Mouse (Mus musculus) heart, postnatal 14 days (tissue): ENCODE results near the gene Fam217a. TPM values are rescaled to one million over a fixed set of nuclear protein-coding genes. Genes with fewer than 3 reads are reported as not detected.
"Not testable (repeated sequence)": the region's sequence is repeated elsewhere in the genome, so short reads cannot be mapped to it uniquely, and the experiment has no call there.

Experiments
- DNase-seq, 2 experiments: peaks; one replicate each; pipeline ENCODE4 v3.0.0; 2021 to 2022
- intact Hi-C: fragments of 180-260 bp; cut with DNase I; formaldehyde crosslinking; loops from one replicate; pipeline ENCODE4 v1.15.1; 2025
- total RNA-seq, 2 experiments: library from RNA; stranded (reverse); gene quantifications; 2 replicates each; pipeline ENCODE4 v1.2.3; 2021

Gene Fam217a
- total RNA-seq, 2 experiments from 2014 or later: 0.20 to 0.33 TPM

DNA sequence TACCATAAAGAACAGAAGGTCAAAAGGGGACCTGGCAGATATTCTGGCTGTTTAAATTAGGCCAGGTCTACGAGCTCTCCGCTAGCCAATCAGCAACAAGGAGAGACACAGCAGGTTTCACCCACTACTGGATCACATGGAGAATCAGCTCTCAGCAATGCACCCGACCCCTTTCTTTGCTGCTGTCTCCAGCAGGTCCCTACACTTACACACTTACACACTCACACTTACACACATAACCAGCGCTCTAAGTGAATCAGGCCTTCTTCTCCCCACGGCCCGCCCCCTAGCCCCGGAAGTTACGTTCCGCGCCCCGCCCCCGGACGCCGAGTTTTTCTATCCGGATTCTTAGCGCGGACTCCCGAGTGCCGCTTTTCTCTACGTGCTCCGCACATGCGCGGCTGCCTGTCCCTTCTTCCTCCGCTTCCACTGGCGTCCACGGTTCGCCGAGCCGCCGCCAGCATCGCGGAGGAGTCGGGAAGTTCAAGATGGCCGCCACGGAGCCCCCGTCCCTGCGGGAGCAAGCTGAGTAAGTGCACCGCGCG is 48.9 kb downstream of the Fam217a start, which contains the start of gene Prpf4b:
Gene Prpf4b, plus strand, starts transcription at position 137 of the 545 bp plus-strand sequence.
- intact Hi-C loops: loop anchor here (10.0 kb wide), 1 partner anchor 830 kb away; no protein-coding TSS in a partner anchor
- DNase-seq: peak; percentile 92 to 93

DNA sequence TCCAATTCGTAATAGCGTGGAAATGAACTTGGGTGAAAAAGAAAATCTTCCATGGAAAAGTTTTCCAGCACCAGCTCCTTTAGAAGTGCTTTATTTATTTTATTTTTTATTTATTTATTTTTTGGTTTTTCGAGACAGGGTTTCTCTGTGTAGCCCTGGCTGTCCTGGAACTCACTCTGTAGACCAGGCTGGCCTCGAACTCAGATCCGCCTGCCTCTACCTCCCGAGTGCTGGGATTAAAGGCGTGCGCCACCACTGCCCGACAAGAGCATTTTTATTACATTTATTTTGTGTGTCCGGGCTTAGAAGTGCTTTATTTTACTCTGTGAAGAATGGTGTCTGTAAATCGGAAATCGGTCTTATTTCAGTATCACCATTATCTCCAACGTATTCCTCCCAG is 49.4 kb downstream of the Fam217a start:
- peak; percentile 10 to 33 for DNase-seq
- intact Hi-C loops: loop anchor here (5.0 to 10.0 kb wide), 2 partner anchors 132 to 830 kb away; no protein-coding TSS in a partner anchor

DNA sequence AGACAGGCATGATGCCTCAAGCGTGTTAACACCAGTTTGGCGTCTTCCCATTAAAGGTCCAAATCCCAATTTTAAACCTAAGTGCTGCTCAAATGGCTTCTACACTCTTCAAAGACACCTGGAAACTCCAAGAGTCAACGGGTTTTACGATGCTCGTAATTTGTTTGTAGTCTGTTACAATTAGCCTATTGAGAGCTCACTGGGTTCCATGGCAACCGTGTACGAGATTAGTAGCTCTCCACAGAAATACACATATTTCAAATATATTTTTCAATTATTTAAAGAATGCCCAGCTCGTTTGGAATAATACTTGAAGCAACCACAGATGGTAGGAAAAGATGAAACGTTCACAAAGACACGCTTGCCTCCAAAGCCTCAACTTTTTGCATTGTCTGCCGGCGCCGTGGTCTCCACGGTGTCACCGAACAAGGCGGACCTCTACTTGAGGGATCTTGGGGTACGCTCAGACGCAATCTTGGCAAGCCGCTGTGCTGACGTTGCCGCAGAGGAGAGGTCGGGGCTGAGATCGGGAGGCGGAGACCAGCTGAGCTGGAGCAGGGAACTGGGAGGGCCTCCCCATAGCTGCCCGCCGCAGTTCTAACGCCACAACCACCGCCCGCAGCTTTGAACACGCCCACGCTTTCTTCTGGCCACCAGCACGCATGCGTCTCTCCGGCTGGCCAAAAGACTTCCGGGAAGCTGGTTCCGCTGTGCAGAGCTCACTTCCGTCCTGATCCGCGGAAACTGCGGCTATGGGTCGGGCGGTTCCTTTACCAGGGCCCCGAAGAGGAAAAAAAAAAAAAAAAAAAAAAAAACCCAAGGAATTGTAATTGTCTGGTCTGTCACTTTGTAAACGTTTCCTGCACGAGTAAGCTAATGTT is 50.1 kb downstream of the Fam217a start:
- peak; percentile 93 to 94 for DNase-seq
- intact Hi-C loops: loop anchor here (5.0 to 10.0 kb wide), 2 partner anchors 132 to 829 kb away; no protein-coding TSS in a partner anchor

DNA sequence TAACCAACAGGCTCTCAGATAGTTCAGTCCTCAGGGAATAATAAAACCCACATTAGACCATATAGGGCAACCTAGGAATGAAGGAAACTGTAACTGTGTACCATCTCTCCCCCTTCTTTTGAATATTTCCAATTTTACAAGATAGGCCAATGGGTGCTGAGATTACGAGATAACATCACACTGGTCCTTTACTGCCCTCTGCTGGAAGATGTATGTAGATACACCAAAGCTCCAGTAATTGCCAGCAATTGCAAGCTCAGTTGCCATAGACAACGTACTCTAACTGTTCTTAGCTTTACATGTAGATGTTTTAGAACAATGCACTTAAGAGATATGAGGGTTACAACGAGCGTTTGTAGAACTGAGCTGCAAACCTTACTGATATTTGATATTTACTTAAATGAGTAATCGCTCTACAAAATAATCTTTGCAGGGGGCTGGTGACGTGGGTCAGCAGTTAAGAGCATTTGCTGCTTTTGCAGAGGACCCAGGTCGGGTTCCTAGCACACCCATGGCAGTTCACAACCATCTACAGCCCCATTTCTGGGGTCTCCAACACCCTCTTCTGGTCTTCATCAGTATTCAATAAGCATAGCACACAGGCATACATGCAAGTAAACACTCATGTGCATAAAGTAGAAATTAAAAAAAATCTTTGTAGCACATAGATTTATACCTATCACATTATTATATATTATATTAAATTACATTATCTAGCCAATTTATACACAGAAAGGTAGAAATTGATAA is 59.5 kb downstream of the Fam217a start:
- intact Hi-C loops: loop anchor here (1.0 to 10.0 kb wide), 3 partner anchors 140 to 677 kb away; no protein-coding TSS in a partner anchor
- peak in 1 of 2 experiments; percentile 45 for DNase-seq

DNA sequence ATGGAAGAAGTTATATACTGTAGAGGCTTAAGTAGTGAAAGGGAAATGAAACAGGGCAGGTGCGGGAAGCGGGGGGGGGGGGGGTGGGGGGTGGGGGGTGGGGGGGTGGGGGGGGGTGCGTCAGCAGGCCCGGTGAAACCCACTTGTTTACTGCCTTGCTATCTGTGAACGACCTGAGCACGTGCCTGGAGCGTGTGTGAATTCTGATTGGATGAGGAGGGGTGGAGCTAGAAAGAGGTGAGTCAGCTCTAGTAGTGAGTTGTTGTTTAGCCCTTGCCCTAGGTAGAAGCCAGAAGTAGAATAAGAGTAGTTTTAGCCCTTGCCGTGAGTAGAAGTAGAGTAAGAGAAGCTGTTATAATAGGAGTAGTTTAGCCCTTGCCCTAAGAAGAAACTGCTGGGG is 62.9 kb downstream of the Fam217a start:
- intact Hi-C loops: loop anchor here (5.0 to 10.0 kb wide), 2 partner anchors 136 to 674 kb away; no protein-coding TSS in a partner anchor

More for the DNA sequence above, 62.9 kb downstream of the Fam217a start:
- DNase-seq: not testable (repeated sequence)

Other genes starting within 250 kb of the Fam217a start
- not detected for gene Fam50b, start 189.5 kb downstream of the Fam217a start, total RNA-seq
- 10 to 100 TPM; 38.5 to 39.7 TPM for gene Prpf4b, start 49.0 kb downstream of the Fam217a start, total RNA-seq
- not detected for gene 4933417A18Rik, start 99 bp upstream of the Fam217a start, total RNA-seq
- gene Eci3, start 39.5 kb upstream of the Fam217a start, total RNA-seq: 1 to 10 TPM; 2.2 to 2.5 TPM
- 100 to 1,000 TPM; 292 to 293 TPM for gene Eci2, start 102.8 kb upstream of the Fam217a start, total RNA-seq